Mouse (Mus musculus) layer of hippocampus, adult 9-10 months (tissue): Measurements from ENCODE around the gene Pdcd4.
"Not testable (repeated sequence)": the region's sequence is repeated elsewhere in the genome, so short reads cannot be mapped to it uniquely, and the experiment has no call there.

Experiments used
- DNase-seq: peaks from one replicate; pipeline ENCODE4 v3.0.0; 2022; ENCODE audit warnings: low spot score

The Pdcd4 gene

GRCm38 (mm10) chr19:53901931-53902738 lies 10.1 kb downstream of the Pdcd4 start:
- no peak for DNase-seq

- DNase-seq, result peak; percentile 80
Measured at GRCm38 (mm10) chr19:53902739-53903487, 10.9 kb downstream of the Pdcd4 start.

GRCm38 (mm10) chr19:53903507-53904321 lies 11.7 kb downstream of the Pdcd4 start:
- DNase-seq, result no peak

- DNase-seq, result no peak
Measured at GRCm38 (mm10) chr19:53904833-53905480, 12.9 kb downstream of the Pdcd4 start.

- no peak for DNase-seq
Measured at GRCm38 (mm10) chr19:53906033-53906702, 14.1 kb downstream of the Pdcd4 start.

- DNase-seq, result not testable (repeated sequence)
Measured at GRCm38 (mm10) chr19:53906703-53907070, 14.7 kb downstream of the Pdcd4 start.

- no peak for DNase-seq
Measured at GRCm38 (mm10) chr19:53914950-53915349, 22.9 kb downstream of the Pdcd4 start.

- no peak for DNase-seq
Measured at GRCm38 (mm10) chr19:53919541-53919940, 27.5 kb downstream of the Pdcd4 start.

GRCm38 (mm10) chr19:53921996-53922395 lies 30.0 kb downstream of the Pdcd4 start:
- not testable (repeated sequence) for DNase-seq

- DNase-seq, result no peak
Measured at GRCm38 (mm10) chr19:53925338-53925751, 33.3 kb downstream of the Pdcd4 start.

GRCm38 (mm10) chr19:53926705-53927104 lies 34.7 kb downstream of the Pdcd4 start:
- DNase-seq, result no peak

- DNase-seq, result no peak
Measured at GRCm38 (mm10) chr19:53929218-53929617, 37.2 kb downstream of the Pdcd4 start.

GRCm38 (mm10) chr19:53933050-53933449 lies 41.0 kb downstream of the Pdcd4 start:
- no peak for DNase-seq

- no peak for DNase-seq
Measured at GRCm38 (mm10) chr19:53934046-53934445, 42.0 kb downstream of the Pdcd4 start.

- no peak for DNase-seq
Measured at GRCm38 (mm10) chr19:53939467-53939866, 47.4 kb downstream of the Pdcd4 start.

- no peak for DNase-seq
Measured at GRCm38 (mm10) chr19:53941139-53941538, 49.1 kb downstream of the Pdcd4 start.

- no peak for DNase-seq
Measured at GRCm38 (mm10) chr19:53942342-53942741, 50.3 kb downstream of the Pdcd4 start.

GRCm38 (mm10) chr19:53943802-53944785 lies 52.1 kb downstream of the Pdcd4 start, which contains the start of the genes Shoc2 and Bbip1:
TSS of gene Shoc2 (plus strand) at chr19:53944306.
TSS of gene Bbip1 (minus strand) at chr19:53944627.
- peak; percentile 94 for DNase-seq

- no peak for DNase-seq
Measured at GRCm38 (mm10) chr19:53944786-53945169, 52.7 kb downstream of the Pdcd4 start.
